1 mouse cellular context compared by ENCODE assay signal in the genomic region with DNA sequence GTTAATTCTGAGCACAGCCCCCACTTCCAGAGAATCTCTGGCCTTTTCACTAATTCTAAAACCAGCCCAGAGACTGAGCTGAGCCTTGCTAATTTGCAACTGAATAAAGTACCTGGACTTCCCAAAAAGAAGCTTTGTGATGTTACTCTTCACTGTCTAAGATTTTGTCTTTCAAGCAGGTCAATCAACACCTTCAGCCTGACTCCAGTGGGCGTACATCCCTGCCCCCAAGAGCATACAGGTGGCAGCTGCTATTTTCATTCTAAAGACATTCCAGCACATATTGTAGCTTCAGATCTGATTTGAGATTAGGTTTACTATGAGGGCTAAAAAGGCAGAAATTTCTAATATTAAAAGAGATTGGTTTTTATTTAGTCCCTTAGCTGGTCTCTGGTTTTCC. TPM values are rescaled to one million over a fixed set of nuclear protein-coding genes. Genes with fewer than 3 reads are reported as not detected.
"Had no signal": no experiment of that assay in that cellular context is flagged by ENCODE, and none has a peak within 500 bp of the region (broad histone marks: within the 10 kb centered on the region; RNA-seq: fewer than 3 reads in every experiment).

No protein-coding gene starts in this region.

RNA-seq across cellular contexts. Expression of gene Ifi211, which starts 44.3 kb away (rescaled TPM):
- polyA plus RNA-seq: erythroblast, embryonic 14.5 days had no signal
